Mouse (Mus musculus) adrenal gland, postnatal 4 days (tissue): ENCODE measurements around the gene Glud1. TPM values are rescaled to one million over a fixed set of nuclear protein-coding genes. Genes with fewer than 3 reads are reported as not detected.

ENCODE experiments used
- DNase-seq, 2 experiments: peaks; one replicate each; pipeline ENCODE4 v3.0.0; 2021 to 2022; ENCODE audit warnings: low spot score in 2 of 2, mixed read lengths in 2 of 2
- total RNA-seq, 2 experiments: library from RNA; stranded (reverse); gene quantifications; 2 replicates each; pipeline ENCODE4 v1.2.3; 2021

Gene Glud1
- total RNA-seq, 2 experiments from 2014 or later = 220 to 286 TPM

DNA sequence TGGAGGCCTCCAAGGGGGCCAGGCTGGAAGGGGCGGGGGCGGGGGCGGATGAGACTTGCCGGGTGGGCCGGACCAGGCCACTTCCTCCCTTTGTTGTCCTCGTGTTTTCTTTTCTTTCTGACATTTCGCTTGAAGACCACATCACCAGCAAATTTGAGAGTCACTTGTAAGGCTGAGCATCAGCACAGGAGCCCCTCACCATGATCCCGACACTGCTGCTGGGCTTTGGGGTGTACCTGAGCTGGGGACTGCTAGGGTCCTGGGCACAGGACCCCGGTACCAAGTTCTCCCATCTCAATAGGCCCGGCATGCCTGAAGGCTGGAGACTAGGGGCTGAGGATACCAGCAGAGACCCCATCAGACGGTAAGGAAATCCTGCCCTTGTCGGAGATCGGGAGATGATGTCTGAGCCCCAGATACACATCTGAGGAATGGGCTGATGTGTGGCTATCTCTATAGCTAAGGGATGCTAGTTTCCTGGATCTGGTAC lies 64.9 kb downstream of the Glud1 start, which contains the start of gene Mmrn2:
Gene Mmrn2 (plus strand): TSS at position 51 of the 490 bp plus-strand sequence.
- DNase-seq = no peak

DNA sequence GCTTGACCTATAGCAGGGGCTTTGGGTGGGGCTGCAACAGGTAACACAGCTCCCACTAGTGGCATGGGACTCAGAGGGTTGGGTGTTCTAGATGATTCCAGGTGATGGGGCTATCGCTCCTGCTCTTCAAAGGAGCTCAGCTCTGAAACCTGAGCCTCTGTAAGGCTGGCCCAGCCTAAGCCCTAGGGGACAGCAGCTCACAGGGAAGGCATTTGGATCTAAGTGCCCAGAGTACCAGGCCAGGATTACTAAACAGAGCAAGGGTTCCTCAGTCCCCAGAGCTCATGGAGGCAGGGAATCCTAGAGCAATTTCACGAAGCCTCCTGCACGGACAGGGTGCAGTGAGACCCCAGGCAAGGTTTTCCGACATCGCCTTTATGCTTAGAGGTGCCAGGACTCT lies 65.4 kb downstream of the Glud1 start:
- DNase-seq = no peak

DNA sequence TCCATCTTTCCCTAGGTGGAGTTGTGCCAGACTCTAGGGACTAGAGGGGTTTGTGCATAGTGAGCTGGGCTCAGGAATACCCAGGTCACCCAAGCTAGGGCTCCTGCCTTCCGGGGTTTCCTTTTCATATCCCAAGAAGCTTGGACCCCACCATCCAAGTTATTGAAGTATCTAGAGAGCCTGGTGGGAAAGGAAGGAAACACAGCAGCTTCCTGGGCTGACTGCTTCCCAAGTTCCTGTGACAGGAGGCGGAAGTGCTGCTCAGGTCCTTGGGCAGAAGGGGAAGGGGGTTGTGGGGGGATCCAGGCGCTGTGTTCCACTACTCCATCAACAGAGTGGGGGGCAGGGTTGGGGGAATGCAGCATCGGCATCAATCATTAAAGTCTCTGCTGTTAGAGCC lies 66.6 kb downstream of the Glud1 start:
- DNase-seq = no peak

DNA sequence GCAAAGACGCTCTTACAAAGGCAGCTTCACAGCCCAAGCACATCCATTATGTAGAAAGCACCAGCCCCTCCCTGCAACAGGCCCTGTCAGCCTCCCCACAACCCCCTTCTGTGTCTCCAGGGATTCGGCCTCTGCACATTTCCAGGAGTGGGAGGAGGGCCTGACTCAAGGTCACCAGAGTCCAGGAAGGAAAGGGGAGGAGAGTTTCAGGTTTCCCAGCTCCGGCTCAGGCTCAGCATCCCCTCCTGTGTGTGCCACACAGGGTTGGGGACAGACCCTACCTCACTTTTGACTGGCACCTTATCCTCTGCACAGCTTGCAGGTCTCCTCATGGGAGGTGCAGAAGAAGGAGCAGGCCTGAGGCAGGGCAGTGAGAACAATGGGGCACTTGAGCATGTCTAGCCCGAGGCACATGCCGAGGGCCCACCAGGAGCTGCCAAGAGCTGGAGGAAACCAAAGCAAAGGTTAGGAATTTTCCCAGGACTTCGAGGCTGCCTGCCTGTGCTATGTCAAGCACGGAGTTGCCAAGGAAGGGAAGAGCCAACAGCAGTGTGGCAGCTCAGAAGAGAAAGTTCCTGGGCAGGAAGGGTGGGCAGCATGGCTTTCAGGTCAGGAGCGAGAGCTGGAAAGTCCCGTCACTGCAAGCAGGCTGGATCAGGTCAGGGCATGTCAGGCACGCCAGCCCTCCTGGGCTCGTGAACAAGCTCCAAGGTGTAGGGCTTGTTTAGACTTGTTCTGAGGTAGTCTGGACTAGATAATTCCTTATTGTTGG lies 68.2 kb downstream of the Glud1 start:
- DNase-seq = peak in 1 of 2 experiments; percentile 29

DNA sequence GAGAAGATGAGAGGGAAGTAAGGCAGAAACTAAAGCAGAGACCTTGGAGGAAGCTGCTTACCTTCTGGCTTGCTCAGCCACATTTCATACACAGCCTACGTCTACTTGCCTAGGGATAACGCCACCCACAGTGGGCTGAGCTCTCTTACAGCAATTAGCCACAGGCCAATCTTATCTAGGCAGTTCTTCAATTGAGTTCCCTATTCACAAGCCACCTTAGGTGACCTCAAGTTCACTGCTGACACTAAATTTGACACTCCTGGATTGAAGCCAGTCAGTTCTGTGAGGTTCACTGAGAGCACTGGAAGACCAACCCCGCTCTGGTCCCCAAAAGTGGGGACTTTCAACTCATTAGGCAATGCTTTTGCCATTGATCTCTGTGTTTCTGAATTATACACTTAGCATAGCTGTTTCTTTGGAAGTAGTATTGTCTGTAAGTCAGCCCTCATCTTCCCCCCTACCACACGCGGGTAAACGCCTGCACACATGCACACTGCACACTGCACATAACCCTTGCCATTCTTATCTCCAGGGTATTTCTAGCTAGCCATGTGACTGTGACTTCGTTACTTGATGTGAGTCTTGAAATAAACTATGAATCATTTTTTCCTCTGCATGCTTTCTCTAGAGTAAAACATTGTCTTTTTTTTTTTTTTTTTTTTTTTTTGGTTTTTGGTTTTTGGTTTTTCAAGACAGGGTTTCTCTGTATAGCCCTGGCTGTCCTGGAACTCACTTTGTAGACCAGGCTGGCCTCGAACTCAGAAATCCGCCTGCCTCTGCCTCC lies 72.6 kb downstream of the Glud1 start:
- no peak for DNase-seq

DNA sequence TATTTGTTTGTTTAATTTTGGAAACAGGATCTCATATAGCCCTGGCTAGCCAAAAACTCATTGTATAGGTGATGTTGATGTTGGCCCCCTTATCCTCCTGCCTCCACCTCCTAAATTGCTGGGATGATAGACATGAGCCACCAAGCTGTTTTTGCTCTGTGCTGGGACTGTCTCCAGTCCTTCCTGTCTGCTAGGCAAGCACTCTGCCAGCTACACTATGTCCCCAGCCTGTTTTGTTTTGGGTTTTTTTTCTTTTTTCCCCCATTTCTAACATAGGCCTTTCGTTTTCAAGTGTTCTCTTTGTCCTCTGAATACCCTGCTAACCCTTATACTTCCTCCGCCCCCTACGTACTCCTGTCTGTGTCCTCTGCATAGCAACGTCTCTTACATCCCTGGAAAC lies 82.8 kb downstream of the Glud1 start:
- no peak for DNase-seq

Other genes with a start within 250 kb of the Glud1 start
- gene Anxa8, start 224.7 kb upstream of the Glud1 start, total RNA-seq = 1 to 10 TPM; 3.7 to 4.0 TPM
- gene A630023A22Rik, start 208.0 kb upstream of the Glud1 start, total RNA-seq = not detected
- gene Npy4r, start 158.2 kb upstream of the Glud1 start, total RNA-seq = under 1 TPM in 1 of 2 experiments, not detected in 1; 0.20 TPM
- 1 to 10 TPM; 3.0 to 3.9 TPM for gene Gprin2, start 109.1 kb upstream of the Glud1 start, total RNA-seq
- gene Syt15, start 91.1 kb upstream of the Glud1 start, total RNA-seq = 1 to 10 TPM; 1.1 to 1.3 TPM
- gene Shld2, start 234 bp upstream of the Glud1 start, total RNA-seq = 10 to 100 TPM; 12.6 to 16.0 TPM
- gene Fam25c, start 44.7 kb downstream of the Glud1 start, total RNA-seq = not detected
- gene Sncg, start 64.1 kb downstream of the Glud1 start, total RNA-seq = 10 to 100 TPM; 17.2 to 45.8 TPM
- 10 to 100 TPM; 26.0 to 28.3 TPM for gene Mmrn2, start 64.7 kb downstream of the Glud1 start, total RNA-seq
- 10 to 100 TPM; 79.7 to 81.9 TPM for gene Bmpr1a, start 192.6 kb downstream of the Glud1 start, total RNA-seq
- gene 9230112D13Rik, start 212.1 kb downstream of the Glud1 start, total RNA-seq = not detected